Mouse (Mus musculus) small intestine, adult 2 months (tissue): ENCODE data around the gene Aspa.

Experiments used
- CTCF ChIP-seq: fragments of 200-500 bp; IDR thresholded peaks from 2 replicates; pipeline ENCODE4 v1.5.1; 2012; ENCODE audit warnings: low read depth, mild to moderate bottlenecking, control low read depth, inconsistent platforms, low read length, moderate library complexity, mixed read lengths; ENCODE audit not compliant: insufficient replicate concordance, insufficient read length; ENCODE audit errors: extremely low read depth
- POLR2A ChIP-seq: fragments of 200-500 bp; IDR thresholded peaks from 2 replicates; pipeline ENCODE4 v1.6.1; 2012; ENCODE audit warnings: low read depth, mild to moderate bottlenecking, control low read depth, inconsistent platforms, low read length, moderate library complexity

GRCm38 (mm10) chr11:73350483-73350882 lies 21.1 kb upstream of the Aspa start, which contains the start of gene Olfr20:
- no peak for TF ChIP-seq POLR2A
- TF ChIP-seq CTCF = no peak
